Mouse (Mus musculus): ENCODE results near the gene Ceacam10. TPM values are rescaled to one million over a fixed set of nuclear protein-coding genes. Genes with fewer than 3 reads are reported as not detected.

The Ceacam10 gene
- total RNA-seq (2023): not detected

DNA sequence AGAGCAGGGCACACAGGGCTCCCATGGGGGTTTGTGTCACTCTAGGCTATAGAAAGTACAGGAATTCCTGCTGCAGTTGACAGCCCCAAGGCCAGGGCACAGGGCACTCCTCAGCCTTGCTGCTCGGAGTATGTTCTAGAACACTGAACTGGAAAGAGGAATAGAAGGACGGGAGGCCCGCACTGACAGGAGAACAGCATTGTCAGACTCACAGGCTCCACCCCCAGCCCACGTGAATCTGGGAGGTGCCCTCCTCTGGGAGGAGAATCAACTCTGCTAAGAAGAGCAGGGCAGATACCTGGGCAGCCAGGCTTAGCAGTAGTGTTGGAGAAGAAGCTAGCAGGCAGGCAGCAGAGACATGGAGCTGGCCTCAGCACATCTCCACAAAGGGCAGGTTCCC is at the start of gene Ceacam10:
Ceacam10 (plus strand) TSS at position 289 of the 400 bp plus-strand sequence.

DNA sequence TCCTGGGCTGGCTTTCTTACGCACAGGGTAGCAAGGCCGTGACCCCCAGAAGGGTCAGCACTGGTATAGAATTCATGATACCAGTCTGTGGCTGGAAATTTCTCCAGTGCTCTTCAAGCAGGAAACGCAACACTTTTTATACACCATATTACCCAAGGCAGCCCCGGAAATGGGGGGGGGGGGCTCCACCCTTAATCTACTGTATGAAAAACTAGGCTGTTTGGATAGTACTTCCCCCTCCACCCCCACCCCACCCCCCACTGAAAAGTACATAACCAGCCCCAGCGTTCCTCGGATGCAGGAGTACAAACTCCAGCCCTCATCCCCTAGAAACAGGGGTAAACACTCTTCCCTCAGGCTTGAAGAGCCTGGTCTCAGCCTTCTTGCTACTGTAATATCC is 16.8 kb upstream of the Ceacam10 start, which contains the start of gene Cd177:
Cd177 (minus strand) TSS at position 101 of the 400 bp plus-strand sequence.

Other genes starting within 250 kb of the Ceacam10 start
- 1 to 10 TPM; 6.0 to 6.3 TPM for gene Irgq, start 246.5 kb upstream of the Ceacam10 start, total RNA-seq (2023)
- not detected for gene Pinlyp, start 231.1 kb upstream of the Ceacam10 start, total RNA-seq (2023)
- 10 to 100 TPM; 35.1 to 39.1 TPM for gene Xrcc1, start 230.9 kb upstream of the Ceacam10 start, total RNA-seq (2023)
- 10 to 100 TPM; 34.1 to 40.4 TPM for gene Ethe1, start 189.7 kb upstream of the Ceacam10 start, total RNA-seq (2023)
- not detected for gene Zfp575, start 189.6 kb upstream of the Ceacam10 start, total RNA-seq (2023)
- gene Phldb3, start 166.4 kb upstream of the Ceacam10 start, total RNA-seq (2023): 1 to 10 TPM; 7.5 to 7.8 TPM
- gene Lypd3, start 140.7 kb upstream of the Ceacam10 start, total RNA-seq (2023): not detected
- gene Tex101, start 100.5 kb upstream of the Ceacam10 start, total RNA-seq (2023): not detected
- under 1 TPM in 1 of 2 experiments, not detected in 1; 0.45 TPM for gene BC049730, start 68.0 kb upstream of the Ceacam10 start, total RNA-seq (2023)
- under 1 TPM; 0.67 to 0.92 TPM for gene Gm4763, start 50.3 kb upstream of the Ceacam10 start, total RNA-seq (2023)
- 100 to 1,000 TPM; 165 to 189 TPM for gene Cd177, start 16.9 kb upstream of the Ceacam10 start, total RNA-seq (2023)
- gene Gm9844, start 85.0 kb downstream of the Ceacam10 start, total RNA-seq (2023): 1 to 10 TPM; 2.7 to 4.2 TPM
- not detected for gene Lypd4, start 92.7 kb downstream of the Ceacam10 start, total RNA-seq (2023)
- gene Dmrtc2, start 92.9 kb downstream of the Ceacam10 start, total RNA-seq (2023): not detected
- gene Rps19, start 107.2 kb downstream of the Ceacam10 start, total RNA-seq (2023): 1,000 to 10,000 TPM; 1,275 to 1,329 TPM
- gene Cd79a, start 120.2 kb downstream of the Ceacam10 start, total RNA-seq (2023): 1 to 10 TPM; 2.2 to 5.3 TPM
- 100 to 1,000 TPM; 595 to 645 TPM for gene Arhgef1, start 125.7 kb downstream of the Ceacam10 start, total RNA-seq (2023)
- gene Gm4881, start 167.3 kb downstream of the Ceacam10 start, total RNA-seq (2023): not detected
- gene Rabac1, start 195.5 kb downstream of the Ceacam10 start, total RNA-seq (2023): 100 to 1,000 TPM; 143 to 159 TPM
- 100 to 1,000 TPM; 358 to 382 TPM for gene Atp1a3, start 228.8 kb downstream of the Ceacam10 start, total RNA-seq (2023)

Measured in monocyte, adult 59 days (primary cell).